Mouse (Mus musculus) T-cell, adult 2 months (primary cell): ENCODE measurements around the gene Pcnx4.

Experiments
- DNase-seq: peaks from one replicate; pipeline ENCODE4 v3.0.0; 2022; ENCODE audit warnings: low spot score

Pcnx4 gene

DNA sequence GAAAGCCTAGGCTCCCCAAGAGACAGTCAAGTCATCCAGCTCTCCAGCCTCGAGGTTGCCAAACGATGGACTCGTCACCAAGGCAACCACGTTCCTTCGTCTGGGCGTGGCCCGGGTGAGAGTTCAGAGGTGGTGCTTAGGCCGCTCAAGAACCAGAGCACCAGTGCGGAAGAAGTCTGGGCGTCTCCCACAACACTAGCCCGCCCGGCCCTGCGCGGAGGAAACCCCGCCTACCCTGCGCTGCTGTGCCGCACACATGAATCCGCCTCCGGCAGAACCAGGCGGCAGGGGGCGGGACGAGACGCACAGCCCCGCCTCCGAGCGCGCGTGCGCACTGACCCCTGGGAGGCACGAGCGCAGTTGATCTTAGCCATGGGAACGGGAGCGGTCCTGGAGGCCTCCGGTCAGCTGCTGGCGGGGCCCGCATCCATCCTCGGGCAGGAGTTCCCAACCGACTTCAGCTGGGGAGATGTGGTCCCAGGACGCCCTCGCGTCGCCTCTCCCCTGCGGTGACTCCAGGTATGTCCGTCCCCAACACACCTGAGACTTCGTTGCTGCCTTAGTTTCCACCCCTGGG is at the start of gene Pcnx4:
Gene Pcnx4, plus strand, starts transcription at position 363 of the 577 bp plus-strand sequence.
- DNase-seq: peak; percentile 94

DNA sequence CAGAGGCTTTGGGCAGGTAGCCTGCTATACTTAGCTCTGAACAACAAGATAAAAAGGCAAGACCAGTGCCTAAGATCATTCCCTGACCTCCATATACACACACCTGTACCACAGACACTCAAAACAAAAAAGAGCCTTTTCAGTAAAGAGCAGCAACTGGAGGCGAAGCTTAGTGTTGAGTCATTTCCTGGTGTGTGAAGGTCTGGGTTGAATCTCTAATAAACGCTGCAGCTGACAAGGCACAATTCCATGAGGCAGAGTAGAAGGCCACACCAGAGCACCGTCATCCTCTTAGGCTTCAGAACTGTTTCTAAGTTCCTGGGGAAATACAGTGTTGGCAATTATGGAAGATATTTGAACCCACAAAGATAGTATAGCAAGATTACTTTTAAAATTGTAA is 48.7 kb upstream of the Pcnx4 start:
- DNase-seq: no peak

DNA sequence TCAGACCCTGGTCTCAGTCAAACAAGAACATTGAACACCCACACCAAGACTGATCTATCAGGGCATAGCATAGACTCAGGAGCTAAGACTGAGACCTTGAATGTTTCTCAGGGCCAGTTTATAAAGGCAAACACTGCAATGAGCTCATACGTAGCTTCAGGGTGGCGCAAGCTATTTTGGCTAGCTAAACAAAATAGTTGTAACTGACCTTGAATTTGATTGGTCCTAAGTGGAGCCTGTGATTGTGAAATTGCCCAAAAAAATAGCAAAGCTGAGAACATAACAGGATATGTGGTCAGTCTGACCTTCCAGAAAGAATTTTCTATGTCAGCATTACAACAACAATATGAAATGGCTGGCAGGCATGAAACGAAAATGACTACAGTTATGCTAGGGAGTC is 46.2 kb upstream of the Pcnx4 start:
- no peak for DNase-seq

DNA sequence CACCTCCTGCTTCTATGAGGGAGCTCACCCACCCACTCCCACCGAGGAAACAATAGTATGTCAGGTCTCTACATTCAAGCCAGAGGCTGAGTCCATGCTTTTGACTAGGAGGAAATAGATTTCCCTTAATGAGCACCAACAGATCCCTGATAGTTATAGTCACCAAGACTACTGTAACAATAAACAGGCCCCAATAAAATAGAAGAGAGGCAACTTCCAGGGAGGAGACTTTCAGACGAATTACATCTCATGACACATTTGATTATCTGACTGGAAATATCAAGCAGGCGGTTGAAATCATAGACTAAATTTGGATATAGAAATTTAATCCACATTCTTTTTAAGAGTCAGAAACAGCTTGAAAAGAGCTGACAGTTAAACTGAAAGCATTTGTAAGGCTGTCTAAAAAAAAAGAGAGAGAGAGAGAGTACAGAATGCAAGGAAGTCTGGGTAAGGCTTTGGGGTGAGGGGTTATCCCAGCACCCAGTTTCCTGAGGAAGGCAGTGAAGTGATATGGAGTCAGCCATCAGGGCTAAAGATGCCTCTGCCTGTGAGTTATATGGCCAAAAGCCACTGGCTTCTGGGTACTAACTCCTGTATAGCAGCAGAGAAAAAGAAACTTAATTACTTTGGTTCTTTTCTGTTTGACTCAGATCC is 45.0 kb upstream of the Pcnx4 start:
- no peak for DNase-seq

DNA sequence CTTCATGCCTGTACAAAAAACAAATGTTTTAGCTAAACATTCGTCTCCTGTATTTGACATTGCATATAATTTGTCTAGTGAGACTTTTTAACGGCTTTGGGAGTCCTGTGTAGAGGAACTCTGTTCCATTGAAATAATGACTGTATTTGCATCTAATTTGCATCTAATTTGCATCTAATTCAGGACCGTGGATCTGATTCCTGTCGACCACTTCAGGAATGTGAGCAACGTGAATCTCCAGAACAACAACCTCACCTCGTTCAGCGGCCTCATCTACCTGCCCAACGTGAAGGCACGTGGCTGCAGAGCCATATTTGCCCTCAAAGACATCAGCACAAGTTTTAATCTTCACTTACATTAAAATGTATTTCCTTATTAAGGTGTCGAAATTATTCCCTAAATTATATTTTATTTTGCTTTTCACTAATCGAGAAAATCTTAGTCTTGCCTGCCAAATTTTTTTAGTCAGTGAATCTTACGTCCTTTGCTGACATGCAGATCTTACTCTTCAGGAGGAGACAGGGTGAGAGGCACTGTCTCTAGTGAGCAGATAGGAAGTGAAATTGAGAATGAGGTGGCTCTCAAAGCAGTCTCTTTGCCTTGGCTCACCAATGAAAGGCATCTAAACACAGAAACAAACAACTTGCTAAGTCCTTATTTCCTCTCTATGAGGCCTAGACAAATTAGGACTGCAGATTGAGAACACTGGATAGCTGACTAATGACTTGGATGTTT is 39.1 kb upstream of the Pcnx4 start:
- DNase-seq: no peak

DNA sequence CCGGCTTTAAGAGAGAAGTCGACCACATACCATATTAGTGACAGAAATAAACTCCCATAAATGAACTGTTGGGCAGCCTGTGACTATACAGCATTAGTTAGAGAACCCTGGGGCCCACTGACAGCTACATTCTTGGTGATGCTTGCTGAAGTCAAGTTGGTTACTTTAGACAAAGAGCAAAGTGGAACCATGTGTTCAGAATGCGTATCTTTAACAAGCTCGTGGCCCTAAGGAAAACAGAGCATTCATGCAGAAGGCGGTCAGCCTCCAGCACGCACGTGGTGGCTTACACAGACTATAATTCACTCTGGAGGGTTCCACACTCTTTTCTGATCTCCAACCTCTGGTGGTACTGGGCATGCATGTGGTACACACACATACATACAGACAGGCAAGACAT is 26.6 kb upstream of the Pcnx4 start:
- no peak for DNase-seq

DNA sequence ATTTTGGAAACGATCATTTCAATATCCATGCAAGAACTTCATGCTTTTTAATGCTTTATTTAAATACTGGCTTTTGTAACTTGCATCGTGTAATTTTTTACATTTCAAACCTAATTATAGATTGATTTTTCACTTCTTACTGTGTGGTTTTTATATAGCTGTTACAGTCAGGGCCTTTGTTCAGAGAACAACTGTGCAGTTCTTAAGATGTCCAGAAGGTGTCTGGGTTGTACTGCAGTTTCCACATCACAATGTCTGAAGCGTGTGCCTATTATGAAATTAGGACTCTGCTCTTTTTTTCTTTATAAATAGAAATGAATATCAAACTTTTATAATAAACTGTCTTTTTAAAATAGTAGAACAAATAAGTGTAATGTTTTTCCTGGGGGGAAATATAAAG is 20.7 kb upstream of the Pcnx4 start:
- DNase-seq: no peak

DNA sequence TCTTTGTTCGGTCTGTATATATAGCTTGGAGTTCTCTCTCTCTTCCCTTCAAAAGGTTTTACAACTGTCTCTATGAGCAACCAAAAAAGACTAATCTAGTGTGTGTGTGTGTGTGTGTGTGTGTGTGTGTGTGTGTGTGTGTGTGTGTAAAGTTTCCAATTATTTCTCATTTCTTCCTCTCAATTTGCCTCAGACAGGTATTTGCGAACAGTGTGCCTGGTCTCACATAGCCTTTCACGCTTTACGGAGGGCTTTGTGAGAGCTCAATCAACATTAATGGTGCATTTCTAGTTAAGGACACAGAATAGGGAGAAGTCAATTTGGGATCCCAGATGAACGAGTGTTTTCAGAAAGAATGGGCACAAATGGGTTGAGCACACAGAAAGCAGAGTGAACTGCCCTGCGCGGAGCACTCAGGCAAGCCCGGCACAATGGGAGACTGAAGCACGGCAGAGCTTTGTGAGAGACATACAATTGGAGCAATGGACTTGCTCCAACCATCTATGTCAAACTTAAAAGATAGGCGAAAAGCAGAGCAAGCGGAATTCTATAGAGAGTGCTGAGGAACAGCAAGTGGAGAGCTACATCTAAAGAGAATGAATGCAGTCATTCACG is 18.0 kb upstream of the Pcnx4 start:
- DNase-seq: no peak

DNA sequence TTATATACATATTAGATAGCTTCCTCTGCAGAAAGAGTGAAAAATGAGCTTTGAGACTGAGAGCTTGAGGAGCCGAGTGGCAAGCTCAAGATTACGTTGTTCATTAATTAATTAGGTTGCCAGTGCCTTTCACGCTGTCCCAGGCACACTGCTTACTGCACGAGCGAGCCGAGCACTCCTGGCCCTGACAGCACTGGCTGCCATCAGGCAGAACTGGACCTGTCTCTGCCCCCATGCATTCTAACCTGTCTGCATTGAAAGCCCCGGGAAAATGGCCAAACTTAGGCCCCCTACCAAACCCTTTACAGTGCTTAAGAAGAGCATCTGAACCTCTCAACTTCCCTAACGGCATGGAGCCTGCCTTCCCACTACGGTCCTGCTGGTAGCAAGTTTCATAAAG is 16.8 kb upstream of the Pcnx4 start:
- DNase-seq: no peak

DNA sequence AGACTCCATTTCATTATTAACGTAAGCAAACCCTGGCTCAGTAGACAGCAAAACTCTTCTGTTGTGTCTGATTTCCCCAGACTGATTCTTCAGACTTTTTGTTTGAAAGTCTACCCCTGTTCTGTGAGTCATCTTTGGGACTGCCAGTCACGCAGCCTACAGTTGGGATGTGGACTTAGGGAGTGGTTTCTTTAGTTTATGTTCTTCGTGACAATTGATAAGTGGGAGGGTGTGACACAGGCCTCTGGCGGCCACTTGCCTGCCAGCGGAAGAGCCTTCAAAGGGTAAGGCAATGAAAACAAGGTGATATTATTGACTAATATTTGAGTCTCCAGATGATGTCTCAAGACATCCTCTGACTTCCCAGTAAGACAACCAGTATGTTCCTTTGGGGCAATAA is 16.3 kb upstream of the Pcnx4 start:
- no peak for DNase-seq

DNA sequence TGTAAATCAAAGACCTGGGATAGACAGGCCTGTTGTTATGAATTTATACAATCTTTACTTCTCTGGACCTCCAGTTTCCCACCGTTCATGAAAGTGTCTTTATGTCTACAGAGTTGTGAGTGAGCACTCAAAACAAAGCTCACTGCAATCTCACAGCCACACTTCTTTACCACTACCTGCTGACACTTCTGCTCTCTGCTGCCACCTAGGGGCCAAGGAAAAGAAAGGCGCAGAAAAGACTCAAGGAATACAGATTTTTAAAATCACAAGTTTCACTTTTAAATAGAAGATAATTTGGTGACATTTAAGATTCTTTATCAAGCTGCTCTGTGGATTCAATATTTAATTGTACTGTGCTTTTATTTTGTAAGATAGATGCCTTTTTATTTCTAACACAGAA is 15.5 kb upstream of the Pcnx4 start:
- DNase-seq: peak; percentile 53

DNA sequence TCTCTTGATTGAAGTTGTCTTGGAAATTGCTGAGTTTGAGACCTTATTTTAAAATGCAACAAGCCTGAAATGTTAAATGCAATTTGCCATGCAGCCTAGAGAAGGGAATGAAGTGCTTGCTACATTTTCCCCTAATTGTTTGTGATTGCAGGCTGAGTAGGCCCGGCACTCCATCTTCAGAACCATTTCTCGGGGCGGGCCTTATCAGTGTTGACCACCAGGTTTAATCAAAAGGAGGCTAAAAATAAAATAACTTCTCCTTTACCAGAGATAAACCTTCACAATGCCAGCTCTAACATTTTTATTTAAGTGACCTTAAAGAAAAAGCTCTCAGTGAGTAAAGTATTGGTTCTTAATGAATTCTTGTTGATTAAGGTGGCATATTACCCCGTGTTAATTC is 10.6 kb upstream of the Pcnx4 start:
- DNase-seq: no peak

DNA sequence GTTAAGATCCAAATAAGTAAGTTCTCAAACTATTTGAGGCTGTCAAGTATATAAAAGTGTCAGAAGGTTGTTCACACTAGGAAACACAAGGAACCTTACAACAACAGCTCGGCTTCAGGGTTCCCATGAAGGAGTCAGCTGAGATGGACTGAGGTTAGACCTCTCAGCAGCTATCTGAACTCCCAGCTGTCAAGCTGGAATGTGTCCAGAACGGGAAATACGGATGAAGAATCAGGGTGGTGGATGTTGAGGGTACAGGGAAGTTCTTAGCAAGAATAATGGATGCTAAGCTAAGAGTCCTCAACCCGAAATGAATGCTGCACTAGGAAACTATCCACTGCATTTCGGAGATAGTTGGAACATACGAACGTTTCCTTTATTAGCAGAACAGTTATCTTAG is 3.9 kb upstream of the Pcnx4 start:
- no peak for DNase-seq

DNA sequence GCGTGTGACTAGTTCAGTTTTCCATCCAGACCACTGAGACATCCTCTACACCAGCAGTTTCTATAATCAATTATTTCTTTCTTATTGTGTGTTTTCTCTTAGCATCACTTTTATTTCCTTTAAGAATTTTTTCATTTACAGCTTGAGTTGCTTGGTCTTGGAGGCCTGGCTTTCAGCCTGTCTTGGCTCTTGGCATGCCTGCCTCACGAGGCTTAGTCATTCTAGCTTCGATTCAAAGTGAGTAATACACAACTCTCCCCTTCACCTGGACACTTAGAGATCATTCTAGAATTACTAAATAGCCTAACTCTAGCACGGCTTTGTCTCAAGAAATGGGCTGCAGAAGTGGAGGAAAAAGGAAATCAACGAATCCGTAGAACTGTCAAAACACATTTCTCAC is 2.2 kb upstream of the Pcnx4 start:
- DNase-seq: no peak

DNA sequence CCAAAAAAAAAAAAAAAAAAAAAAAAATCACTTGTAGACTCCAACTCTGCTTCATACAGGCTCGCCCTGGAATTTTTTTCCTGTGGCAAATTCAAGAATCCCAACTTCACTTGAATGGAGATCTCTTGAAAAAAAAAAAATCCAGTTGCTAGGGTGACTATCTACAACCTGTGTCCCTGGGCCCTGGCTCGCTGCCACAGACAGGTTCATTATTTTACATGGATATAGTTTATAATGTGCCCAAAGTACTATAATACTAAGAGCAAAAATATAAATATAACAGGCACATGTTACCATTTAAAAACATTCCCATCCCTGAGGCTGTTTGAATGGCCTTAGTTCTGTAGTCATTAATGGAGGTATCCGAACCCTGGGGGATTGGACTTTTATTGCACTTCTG is 584 bp upstream of the Pcnx4 start:
- DNase-seq: no peak

DNA sequence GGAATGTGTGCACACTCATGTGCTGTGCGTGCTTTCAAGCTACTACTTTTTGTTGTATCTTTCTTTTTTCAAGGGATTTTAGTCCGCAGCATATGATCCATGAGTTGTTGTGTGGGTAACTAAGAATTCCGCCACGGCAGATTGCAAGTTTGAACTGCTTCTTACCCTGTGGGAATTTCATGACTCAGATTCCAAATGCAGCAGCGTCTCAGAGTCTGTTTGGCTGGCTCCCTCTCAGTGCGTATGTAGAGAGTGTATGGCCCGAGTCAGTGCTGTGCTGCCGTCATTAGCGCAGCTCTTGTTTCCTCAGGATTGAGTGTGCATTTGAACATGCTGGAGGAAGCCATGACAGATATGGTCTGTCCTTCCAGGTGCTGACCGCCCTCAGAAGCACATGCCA is 2.4 kb downstream of the Pcnx4 start:
- no peak for DNase-seq

DNA sequence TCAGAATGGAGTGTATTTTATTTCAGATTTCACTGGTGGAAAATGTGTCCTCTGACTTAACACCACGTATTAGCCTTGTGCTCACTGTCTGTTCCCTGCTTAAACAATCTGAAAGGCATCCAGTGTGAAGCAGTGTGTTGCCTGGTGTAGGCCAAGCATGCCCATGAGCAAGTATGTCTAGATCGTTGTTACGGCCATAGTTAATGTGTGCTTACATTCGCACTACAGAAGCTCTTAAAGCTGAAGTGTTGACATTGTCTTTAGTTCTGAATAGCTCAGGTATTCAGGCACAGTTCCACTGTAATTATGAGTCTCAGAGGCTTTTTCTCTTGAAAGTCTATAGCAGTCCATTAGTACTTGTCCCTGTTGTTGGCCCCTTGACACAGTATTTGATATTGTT is 18.2 kb downstream of the Pcnx4 start:
- no peak for DNase-seq

DNA sequence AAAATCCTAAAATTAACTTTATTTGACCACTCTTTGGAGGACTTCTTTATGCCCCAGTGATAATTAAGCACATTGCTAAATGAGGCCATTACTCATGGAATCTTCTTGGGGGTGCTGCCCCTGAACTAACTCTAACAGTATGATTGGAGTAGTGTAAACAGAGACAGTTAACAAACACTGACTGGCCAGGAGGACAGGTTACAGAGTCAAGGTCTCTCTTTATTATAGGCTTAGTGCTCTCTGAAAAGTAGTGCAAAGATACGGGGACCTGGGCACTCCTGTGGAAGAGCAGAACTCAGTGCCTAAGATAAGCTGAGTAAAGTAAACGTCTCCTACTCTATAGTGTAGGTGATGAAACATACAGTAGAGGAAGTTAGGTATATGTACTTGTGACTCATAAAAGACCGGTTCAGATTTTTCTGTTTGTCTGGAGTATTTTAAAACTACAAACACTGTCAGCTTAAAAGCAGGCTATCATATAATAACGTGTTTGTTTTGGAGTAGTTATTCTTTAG is 28.2 kb downstream of the Pcnx4 start:
- DNase-seq: no peak

DNA sequence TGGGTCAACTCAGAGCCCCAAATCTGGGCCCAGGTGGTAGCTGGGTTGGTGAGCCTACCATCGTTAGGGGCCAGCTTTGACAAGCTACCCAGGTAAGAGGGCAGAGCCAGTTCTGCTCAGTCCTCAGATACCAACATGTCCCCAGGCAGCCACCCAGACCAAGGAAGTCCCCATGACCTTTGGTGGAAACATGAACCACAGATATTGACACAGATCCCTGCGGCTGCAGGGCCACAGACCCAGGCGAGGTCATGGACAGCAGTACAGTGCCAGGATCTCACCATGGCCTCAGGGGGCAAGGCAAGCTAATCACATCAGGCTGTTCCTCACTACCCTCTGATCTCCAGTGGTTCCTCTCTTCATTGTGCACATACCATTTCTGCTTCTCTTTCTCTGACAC is 45.8 kb downstream of the Pcnx4 start:
- DNase-seq: no peak

DNA sequence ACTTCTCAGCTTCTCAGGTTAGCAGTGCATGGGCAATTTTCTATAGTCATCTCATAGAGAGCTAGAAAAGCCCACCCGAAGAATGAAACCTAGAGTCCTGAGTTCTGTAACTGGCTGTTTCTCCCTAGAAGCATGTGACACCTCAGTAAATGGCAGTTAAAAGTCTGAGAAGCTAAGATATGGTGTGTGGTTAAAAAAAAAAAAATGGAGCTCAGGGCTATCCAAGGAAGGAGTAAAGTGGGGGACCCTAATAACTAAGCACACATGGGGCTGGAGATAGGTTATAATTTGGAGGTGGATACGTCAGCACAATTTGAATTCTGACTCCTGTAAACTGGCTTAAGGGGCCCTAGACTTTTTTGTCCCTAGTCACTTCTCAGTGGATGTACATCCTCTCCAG is 46.9 kb downstream of the Pcnx4 start:
- DNase-seq: no peak

DNA sequence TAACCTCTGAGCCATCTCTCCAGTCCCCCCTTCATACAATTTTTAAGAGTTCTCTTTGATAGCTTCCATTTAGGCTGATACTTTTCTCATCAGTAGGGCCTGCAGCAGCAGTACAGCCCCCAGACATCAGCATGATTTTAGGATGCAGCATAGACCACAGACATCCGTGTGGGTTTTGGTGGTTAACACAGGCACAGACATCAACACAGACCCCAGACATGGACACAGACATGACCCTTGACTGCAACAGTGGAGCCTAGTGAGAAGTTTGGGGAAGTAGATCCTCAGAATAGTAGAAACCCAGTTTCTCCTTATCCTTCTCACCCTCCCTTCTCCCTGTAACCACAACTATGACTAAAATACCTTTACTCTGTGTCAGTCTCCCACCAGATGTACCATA is 49.2 kb downstream of the Pcnx4 start:
- DNase-seq: no peak

DNA sequence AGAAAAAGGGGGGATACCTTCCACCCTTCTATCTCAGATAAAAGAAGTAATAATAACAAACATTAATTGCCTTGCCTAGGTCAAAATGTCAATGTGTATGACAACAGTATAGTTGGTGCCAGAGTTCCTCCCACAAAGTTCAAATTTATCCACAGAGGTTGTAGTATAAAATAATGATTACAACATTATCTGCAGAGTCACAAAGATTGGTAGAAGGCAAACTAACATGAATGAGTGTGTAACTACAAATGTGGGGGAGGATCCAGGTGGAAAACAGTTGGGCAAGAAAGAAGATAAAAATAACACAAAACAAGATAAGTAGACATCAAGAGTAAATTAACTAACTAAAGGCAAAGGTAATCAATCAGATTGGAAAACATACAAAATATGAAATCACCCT is 56.8 kb downstream of the Pcnx4 start:
- DNase-seq: no peak

DNA sequence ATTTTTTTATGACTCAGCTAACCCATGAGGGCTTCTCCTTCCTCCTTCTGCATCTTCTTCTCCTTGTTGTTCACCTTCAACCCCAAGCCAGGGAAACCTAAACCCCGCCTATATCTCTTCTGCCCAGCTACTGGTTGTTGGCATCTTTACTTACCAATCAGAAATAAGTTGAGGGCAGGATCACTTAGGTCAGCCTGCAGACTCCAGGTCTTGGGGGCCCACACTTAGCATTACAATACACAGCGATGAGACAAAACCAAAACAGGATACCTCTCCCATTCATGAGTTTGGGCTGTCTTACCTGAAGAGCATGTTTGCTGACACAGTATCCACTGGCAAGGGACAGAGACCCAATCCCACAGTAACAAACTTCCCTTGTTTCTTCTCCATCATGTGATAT is 57.8 kb downstream of the Pcnx4 start:
- DNase-seq: no peak
